Mouse (Mus musculus) liver, adult 2 months (tissue): ENCODE results near the gene Mccc2.
"Not testable (repeated sequence)": the region's sequence is repeated elsewhere in the genome, so short reads cannot be mapped to it uniquely, and the experiment has no call there.

Source experiments
- CTCF ChIP-seq: fragments of 200-500 bp; IDR thresholded peaks from 2 replicates; pipeline ENCODE4 v1.5.1; 2011; ENCODE audit warnings: low read depth, low read length, control low read depth
- POLR2A ChIP-seq: fragments of 200-500 bp; IDR thresholded peaks from 2 replicates; pipeline ENCODE4 v1.6.1; 2011; ENCODE audit warnings: low read length, control low read depth; ENCODE audit not compliant: insufficient read depth; ENCODE audit errors: extremely low read depth

- not testable (repeated sequence) for TF ChIP-seq POLR2A, CTCF
Measured at GRCm38 (mm10) chr13:100057738-100058137, 42.3 kb upstream of the Mccc2 start.
